Mouse (Mus musculus): ENCODE data around the gene Shb.

DNA sequence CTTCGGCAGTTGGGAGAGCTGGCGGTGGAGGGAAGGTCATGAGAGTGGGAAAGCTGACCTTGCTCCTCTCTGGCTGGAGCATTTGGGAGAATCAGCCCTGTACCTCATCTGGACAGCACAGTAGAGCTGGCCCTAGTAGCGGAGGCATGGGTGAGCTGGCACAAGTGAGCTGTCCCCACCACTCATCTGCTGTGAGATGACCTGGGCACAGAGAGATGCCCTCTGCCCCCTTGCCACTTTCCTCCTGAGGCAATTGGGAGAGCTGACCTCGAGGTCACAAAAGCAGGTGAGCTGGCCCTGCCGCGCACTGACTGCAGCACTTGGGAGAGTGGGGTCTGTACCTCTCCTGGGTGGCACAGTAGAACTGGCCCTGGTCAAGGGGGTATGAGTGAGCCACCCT lies 48.8 kb upstream of the Shb start:
- TF ChIP-seq CTCF (IDR thresholded peaks at IDR 0.05; ENCODE audit: borderline replicate concordance, insufficient read depth, low read length) (no peak), POLR2A (IDR thresholded peaks at IDR 0.05; ENCODE audit: low read depth, low read length) (no peak)

Measured in embryonic fibroblast, embryonic 13.5 days (primary cell).